Mouse (Mus musculus) lung, postnatal 0 days (tissue): ENCODE results near the gene Camkmt.

Source experiments
- CTCF ChIP-seq: IDR thresholded peaks from 2 replicates; pipeline ENCODE4 v1.5.1; 2016; ENCODE audit warnings: antibody characterized with exemption, mild to moderate bottlenecking
- EP300 ChIP-seq: IDR thresholded peaks from 2 replicates; pipeline ENCODE4 v1.6.1; 2016; ENCODE audit warnings: antibody characterized with exemption, mild to moderate bottlenecking, control low read depth

GRCm38 (mm10) chr17:85485065-85485945 lies 395.0 kb downstream of the Camkmt start:
- no peak for TF ChIP-seq EP300
- no peak for TF ChIP-seq CTCF
